Mouse (Mus musculus) forebrain, embryonic 16.5 days (tissue): Measurements from ENCODE around the gene Gpr137. TPM values are rescaled to one million over a fixed set of nuclear protein-coding genes. Genes with fewer than 3 reads are reported as not detected.
"Not testable (repeated sequence)": the region's sequence is repeated elsewhere in the genome, so short reads cannot be mapped to it uniquely, and the experiment has no call there.

Experiments used
- ATAC-seq: fragments of 200-750 bp; cut with Nextera tagmentation; 2 replicates; pipeline ENCODE4 v1.8.0; 2017; ENCODE audit warnings: mild to moderate bottlenecking, moderate library complexity
- H3K27ac ChIP-seq: fragments of 300-500 bp; sonication (generic); 2 replicates; pipeline ENCODE4 v1.5.1; 2014; ENCODE audit warnings: low read length, control low read depth
- H3K27me3 ChIP-seq: fragments of 300-500 bp; sonication (generic); replicated peaks from 2 replicates; pipeline ENCODE4 v1.6.1; 2014; ENCODE audit warnings: low read length; ENCODE audit not compliant: control insufficient read depth, insufficient read depth
- H3K36me3 ChIP-seq: fragments of 300-500 bp; sonication (generic); 2 replicates; pipeline ENCODE4 v1.6.1; 2014; ENCODE audit not compliant: control insufficient read depth, insufficient read depth
- H3K4me1 ChIP-seq: fragments of 300-500 bp; sonication (generic); replicated peaks from 2 replicates; pipeline ENCODE4 v1.6.1; 2014; ENCODE audit warnings: low read length; ENCODE audit not compliant: control insufficient read depth, insufficient read depth
- H3K4me2 ChIP-seq: fragments of 300-500 bp; sonication (generic); 2 replicates; pipeline ENCODE4 v1.6.1; 2014; ENCODE audit warnings: mild to moderate bottlenecking, low read length, control low read depth
- H3K4me3 ChIP-seq: fragments of 300-500 bp; sonication (generic); replicated peaks from 2 replicates; pipeline ENCODE4 v1.5.1; 2014; ENCODE audit warnings: mild to moderate bottlenecking, low read length, control low read depth
- H3K9ac ChIP-seq: fragments of 300-500 bp; sonication (generic); replicated peaks from 2 replicates; pipeline ENCODE4 v1.6.1; 2014; ENCODE audit warnings: low read depth, low read length, control low read depth
- H3K9me3 ChIP-seq: fragments of 300-500 bp; sonication (generic); 2 replicates; pipeline ENCODE4 v1.6.1; 2016; ENCODE audit warnings: low read length; ENCODE audit not compliant: control insufficient read depth
- WGBS: fragments of 180-500 bp; shearing (Covaris S2); extraction: QIAGEN DNeasy Blood & Tissue Kit; methylation state at CpG from one replicate; pipeline ENCODE4 v1.1.7; 2014; 5-methylcytosine and 5-hydroxymethylcytosine counted together
- polyA plus RNA-seq: library from polyadenylated mRNA; unstranded; fragments of >200 nt; fragmentation: Nextera tagmentation; extraction: Ambion mirVana; gene quantifications from 2 replicates; pipeline ENCODE4 v1.2.1, GENCODE M21; 2015

Gpr137 gene
- polyA plus RNA-seq, 1 experiment from 2014 or later: 52.5 TPM

DNA sequence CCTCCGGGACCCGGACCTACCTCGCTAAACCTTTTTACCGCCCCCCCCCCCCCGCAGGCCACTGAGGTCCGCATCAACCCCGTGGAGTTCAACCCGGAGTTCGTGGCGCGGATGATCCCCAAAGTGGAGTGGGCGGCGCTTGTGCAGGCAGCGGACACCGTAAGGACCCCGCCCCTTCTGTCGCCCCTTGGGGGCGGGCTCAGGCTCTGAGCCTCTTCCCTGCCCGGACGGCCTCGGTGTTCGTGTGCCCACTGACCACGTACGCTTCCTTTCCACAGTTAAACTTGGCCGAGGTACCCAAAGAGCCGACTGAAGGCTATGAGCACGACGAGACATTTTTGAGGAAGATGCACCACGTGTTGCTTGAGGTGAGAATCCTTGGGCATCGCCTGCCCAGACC lies 32.0 kb downstream of the Gpr137 start:
- WGBS: under 1% methylated on average over 25 of the region's 30 CpGs
- H3K36me3 ChIP-seq: peaks cover 15% of the 10 kb centered on the region; the same call in 1 of the 2 replicates
- peak overlapping the region; percentile 76 for H3K4me3 ChIP-seq
- not testable (repeated sequence) for H3K9me3 ChIP-seq, H3K27me3 ChIP-seq
- H3K4me2 ChIP-seq: peak overlapping the region; percentile 62
- H3K4me1 ChIP-seq: peaks cover 24% of the 10 kb centered on the region
- peak; percentile 6 for ATAC-seq
- H3K27ac ChIP-seq: peak overlapping the region; percentile 98
- H3K9ac ChIP-seq: peak overlapping the region; percentile 79

GRCm38 (mm10) chr19:6909507-6910289 lies 32.6 kb downstream of the Gpr137 start, which contains the start of the genes Trmt112 and Prdx5:
Gene Trmt112 (plus strand): TSS chr19:6909698.
Gene Prdx5 (minus strand): TSS chr19:6910106.
- H3K27me3 ChIP-seq: no peaks in the 10 kb centered on the region
- peak within 1 kb of the TSS; percentile 62 for H3K4me2 ChIP-seq
- peak within 1 kb of the TSS; percentile 79 for H3K9ac ChIP-seq
- H3K9me3 ChIP-seq: no peaks in the 10 kb centered on the region
- peak; percentile 96 for ATAC-seq
- H3K27ac ChIP-seq: peak within 1 kb of the TSS; percentile 98
- WGBS: under 1% methylated on average over 65 of the region's 65 CpGs
- peaks cover 24% of the 10 kb centered on the region for H3K4me1 ChIP-seq
- H3K36me3 ChIP-seq: peaks cover 15% of the 10 kb centered on the region; the same call in 1 of the 2 replicates
- peak within 1 kb of the TSS; percentile 76 for H3K4me3 ChIP-seq

GRCm38 (mm10) chr19:6909021-6909420 lies 33.3 kb downstream of the Gpr137 start:
- Histone ChIP-seq H3K4me2 (peak overlapping the region; percentile 62), H3K36me3 (peaks cover 15% of the 10 kb centered on the region; the same call in 1 of the 2 replicates), H3K27ac (peak overlapping the region; percentile 98), H3K4me1 (peaks cover 24% of the 10 kb centered on the region), H3K9ac (peak overlapping the region; percentile 79), H3K4me3 (peak overlapping the region; percentile 76), H3K9me3 (no peaks in the 10 kb centered on the region), H3K27me3 (no peaks in the 10 kb centered on the region)
- 11% methylated on average over 11 of the region's 11 CpGs for WGBS
- ATAC-seq: no peak

GRCm38 (mm10) chr19:6907811-6908540 lies 34.3 kb downstream of the Gpr137 start:
- H3K4me2 ChIP-seq: peak overlapping the region; percentile 62; the same call in 1 of the 2 replicates
- H3K9me3 ChIP-seq: no peaks in the 10 kb centered on the region
- peaks cover 9% of the 10 kb centered on the region; the same call in 1 of the 2 replicates for H3K36me3 ChIP-seq
- 90% methylated on average over 7 of the region's 7 CpGs for WGBS
- peaks cover 24% of the 10 kb centered on the region for H3K4me1 ChIP-seq
- peak overlapping the region; percentile 76 for H3K4me3 ChIP-seq
- no peak overlapping the region for H3K27ac ChIP-seq
- no peak overlapping the region; the same call in 1 of the 2 replicates for H3K9ac ChIP-seq
- no peak for ATAC-seq
- H3K27me3 ChIP-seq: no peaks in the 10 kb centered on the region

DNA sequence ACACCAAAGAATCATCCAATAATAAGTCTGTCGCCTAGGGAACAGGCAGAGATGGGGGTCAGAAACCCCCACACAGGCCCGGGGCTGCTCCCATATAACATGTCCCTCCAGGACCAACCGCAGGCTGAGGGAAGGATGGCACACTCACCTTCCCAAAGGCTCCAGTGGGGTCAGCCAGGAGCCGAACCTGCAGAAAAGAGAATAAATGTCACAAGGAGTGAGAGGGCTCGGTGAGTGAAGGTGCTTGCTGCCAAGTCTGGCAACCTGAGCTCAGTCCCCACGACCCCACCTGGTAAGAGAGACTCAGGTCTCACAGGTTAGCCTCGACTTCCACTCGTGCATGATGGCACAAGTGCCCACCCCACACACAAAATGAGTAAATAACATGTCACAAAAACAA lies 35.2 kb downstream of the Gpr137 start:
- H3K4me2 ChIP-seq: no peak overlapping the region
- no peak overlapping the region for H3K9ac ChIP-seq
- no peak overlapping the region for H3K4me3 ChIP-seq
- WGBS: 88% methylated on average over 8 of the region's 8 CpGs
- H3K27me3 ChIP-seq: no peaks in the 10 kb centered on the region
- H3K4me1 ChIP-seq: peaks cover 24% of the 10 kb centered on the region
- H3K9me3 ChIP-seq: no peaks in the 10 kb centered on the region
- ATAC-seq: no peak
- H3K27ac ChIP-seq: no peak overlapping the region
- 0 out of 2 replicates have a peak, but pooled peaks cover 2% of the 10 kb centered on the region for H3K36me3 ChIP-seq

DNA sequence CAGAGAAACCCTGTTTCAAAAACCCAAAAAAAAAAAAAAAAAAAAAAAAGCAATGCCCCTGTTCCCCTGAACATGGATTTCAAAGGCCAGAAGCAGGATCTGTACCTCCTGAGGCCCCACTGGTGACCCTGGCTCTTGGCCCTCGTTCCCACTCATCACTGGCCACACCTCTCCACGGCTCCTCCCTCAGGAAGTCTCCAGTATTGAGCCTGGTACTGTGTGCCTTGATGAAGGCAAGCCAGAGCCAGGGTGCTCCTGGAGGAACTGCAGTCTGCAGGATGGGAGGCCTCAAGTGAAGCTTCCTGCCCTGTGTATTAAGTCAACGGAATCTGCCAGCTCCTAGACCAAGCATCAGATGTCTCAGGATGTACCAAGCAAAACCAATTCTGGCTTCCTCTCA lies 36.1 kb downstream of the Gpr137 start:
- H3K4me2 ChIP-seq: no peak overlapping the region
- H3K27me3 ChIP-seq: no peaks in the 10 kb centered on the region
- ATAC-seq: no peak
- 96% methylated on average over 3 of the region's 3 CpGs for WGBS
- H3K9ac ChIP-seq: no peak overlapping the region
- no peaks in the 10 kb centered on the region for H3K36me3 ChIP-seq
- H3K9me3 ChIP-seq: no peaks in the 10 kb centered on the region
- peaks cover 24% of the 10 kb centered on the region for H3K4me1 ChIP-seq
- H3K4me3 ChIP-seq: no peak overlapping the region
- H3K27ac ChIP-seq: no peak overlapping the region

DNA sequence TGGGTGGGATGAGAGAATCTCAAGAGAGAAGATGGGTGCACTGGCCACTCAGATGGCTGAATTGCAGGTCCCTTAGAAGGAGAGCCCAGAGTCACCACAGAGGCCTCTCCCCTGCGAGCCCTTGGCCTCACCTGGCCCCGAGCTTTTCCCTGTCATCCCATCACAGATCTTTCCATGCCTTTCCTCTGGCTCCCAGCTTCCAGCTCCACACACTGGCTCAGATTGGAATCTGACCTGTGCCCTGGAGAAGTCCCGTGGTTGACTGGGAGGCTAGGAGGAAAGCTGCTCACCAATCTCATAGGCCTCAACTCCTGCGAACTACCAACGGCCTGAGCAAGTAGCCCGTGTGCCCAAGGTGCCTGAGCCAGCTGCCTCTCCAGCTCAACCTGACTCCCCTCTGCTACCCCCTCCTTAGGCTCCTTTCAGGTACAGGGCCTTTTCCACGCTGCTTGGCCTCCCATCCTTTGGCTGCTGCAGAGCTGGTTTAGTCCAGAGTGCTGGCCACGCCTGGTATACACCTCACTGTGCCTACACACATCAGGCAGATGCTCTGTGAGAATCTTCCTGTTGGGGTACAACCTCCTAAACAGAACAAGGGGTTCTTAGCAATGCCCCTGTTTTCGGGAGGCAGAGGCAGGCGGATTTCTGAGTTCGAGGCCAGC lies 36.7 kb downstream of the Gpr137 start:
- Histone ChIP-seq H3K36me3 (no peaks in the 10 kb centered on the region), H3K9me3 (no peaks in the 10 kb centered on the region), H3K27ac (no peak overlapping the region), H3K4me2 (no peak overlapping the region), H3K27me3 (no peaks in the 10 kb centered on the region), H3K4me3 (no peak overlapping the region), H3K4me1 (peaks cover 20% of the 10 kb centered on the region), H3K9ac (no peak overlapping the region)
- no peak for ATAC-seq
- WGBS: 93% methylated on average over 11 of the region's 11 CpGs

DNA sequence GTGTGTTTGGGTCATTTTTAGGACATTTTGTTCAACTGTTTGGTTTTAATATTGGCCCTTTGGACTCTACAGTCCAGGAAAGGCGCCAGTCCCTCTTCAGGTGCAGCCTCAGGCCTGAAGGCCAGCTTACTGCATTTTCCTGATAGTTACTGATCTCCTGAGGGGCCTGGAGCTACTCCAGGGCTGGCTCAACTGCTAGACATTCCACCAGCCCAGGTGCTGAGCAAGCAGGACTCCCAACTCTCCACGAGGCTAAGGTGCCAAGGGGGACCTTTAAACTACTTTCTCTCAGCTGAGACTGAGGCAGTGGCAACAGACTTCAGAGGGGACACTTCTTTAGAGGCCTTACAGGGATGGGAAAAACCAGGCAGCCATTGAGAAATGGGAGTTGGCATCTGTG lies 37.4 kb downstream of the Gpr137 start:
- H3K27me3 ChIP-seq: no peaks in the 10 kb centered on the region
- H3K9me3 ChIP-seq: no peaks in the 10 kb centered on the region
- no peaks in the 10 kb centered on the region for H3K36me3 ChIP-seq
- H3K9ac ChIP-seq: no peak overlapping the region
- no peak overlapping the region for H3K4me3 ChIP-seq
- H3K27ac ChIP-seq: no peak overlapping the region
- no peak overlapping the region for H3K4me2 ChIP-seq
- 80% methylated on average over 2 of the region's 2 CpGs for WGBS
- peaks cover 18% of the 10 kb centered on the region for H3K4me1 ChIP-seq
- no peak for ATAC-seq

DNA sequence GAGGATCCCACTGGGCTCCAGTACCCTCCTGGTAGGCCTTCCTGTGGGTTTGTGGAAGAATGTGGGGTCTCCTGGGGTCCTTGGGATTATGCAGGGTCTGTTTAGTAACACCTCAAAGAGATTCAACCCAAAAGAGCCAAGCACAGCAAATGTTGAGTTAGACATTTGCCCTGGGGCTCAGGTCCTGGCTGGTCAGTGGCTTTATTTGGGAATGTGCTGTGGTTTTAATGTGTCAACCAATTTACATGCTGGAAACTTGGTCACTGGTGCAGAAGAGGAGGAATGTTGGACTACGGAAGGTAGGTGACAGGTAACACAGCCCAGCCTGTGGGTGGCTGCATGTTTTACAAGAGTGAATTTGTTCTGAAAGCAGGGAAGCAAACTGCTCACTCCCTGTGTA lies 39.2 kb downstream of the Gpr137 start:
- Histone ChIP-seq H3K9ac (no peak overlapping the region), H3K4me1 (peaks cover 6% of the 10 kb centered on the region), H3K9me3 (no peaks in the 10 kb centered on the region), H3K36me3 (no peaks in the 10 kb centered on the region), H3K27me3 (no peaks in the 10 kb centered on the region), H3K4me3 (no peak overlapping the region), H3K4me2 (no peak overlapping the region), H3K27ac (no peak overlapping the region)
- WGBS: 91% methylated on average over 1 of the region's 1 CpGs
- ATAC-seq: no peak
